Mouse (Mus musculus): Measurements from ENCODE around the gene Rilp.

GRCm38 (mm10) chr11:75535106-75535795 lies 25.4 kb downstream of the Rilp start:
- TF ChIP-seq POLR2A (IDR thresholded peaks at IDR 0.05; ENCODE audit: low read depth, low read length) (no peak), CTCF (IDR thresholded peaks at IDR 0.05; ENCODE audit: extremely low read depth, insufficient read depth, insufficient read length, insufficient replicate concordance) (no peak)

All from spleen, adult 2 months (tissue).